ENCODE assay signal across 25 mouse cellular contexts in genomic region chr17:45386986-45387385, GRCm38 (mm10). TPM values are rescaled to one million over a fixed set of nuclear protein-coding genes. Genes with fewer than 3 reads are reported as not detected.
DNase-seq lines count a peak whose midpoint lies in the region; ATAC-seq lines count a peak whose summit lies in the region.
"Had no signal": no experiment of that assay in that cellular context is flagged by ENCODE, and none has a peak within 500 bp of the region (broad histone marks: within the 10 kb centered on the region; RNA-seq: fewer than 3 reads in every experiment).

No protein-coding gene starts in this region.

- no peak for ATAC-seq in megakaryocyte, adult 5-6 weeks (ENCODE audit: poor library complexity, severe bottlenecking)
- ATAC-seq: forebrain, embryonic 13.5 days; forebrain, embryonic 16.5 days; hindbrain, embryonic 16.5 days had no signal

- peak; percentile 36 for DNase-seq in kidney, adult 11 months
- no peak for DNase-seq in kidney, postnatal 4 days
- DNase-seq in kidney, adult 8-10 months: peak; percentile 41 to 55
- DNase-seq in kidney, postnatal 10 days: no peak
- DNase-seq in kidney, postnatal 36 days: peak; percentile 56 to 75
- DNase-seq in left cerebral cortex, adult 11 months (ENCODE audit: low spot score): no peak
- DNase-seq: adrenal gland, adult 2 months; adrenal gland, postnatal 14 days; B cell, adult 2 months; cerebellum, adult 11 months; cerebellum, adult 8-10 months; cerebellum, postnatal 10 days; cerebellum, postnatal 36 days; gastrocnemius, postnatal 10 days; gastrocnemius, postnatal 36 days; heart, postnatal 36 days had no signal

- H3K4me3 ChIP-seq in megakaryocyte, embryonic 14.5 days (replicated peaks): peak overlapping the region; percentile 5
- H3K4me3 ChIP-seq: forebrain, embryonic 10.5 days; forebrain, embryonic 13.5 days; hindbrain, embryonic 10.5 days; hindbrain, embryonic 13.5 days had no signal

- H3K9me3 ChIP-seq in megakaryocyte, embryonic 14.5 days: peaks cover 5% of the 10 kb centered on the region; the same call in 1 of the 2 replicates
- H3K9me3 ChIP-seq: forebrain, embryonic 10.5 days; forebrain, embryonic 13.5 days; hindbrain, embryonic 10.5 days; hindbrain, embryonic 13.5 days had no signal

- peaks cover 37% of the 10 kb centered on the region for H3K4me1 ChIP-seq in megakaryocyte, embryonic 14.5 days
- H3K4me1 ChIP-seq: forebrain, embryonic 10.5 days; forebrain, embryonic 13.5 days; hindbrain, embryonic 10.5 days; hindbrain, embryonic 13.5 days had no signal

- peaks cover 80% of the 10 kb centered on the region for H3K36me3 ChIP-seq in megakaryocyte, embryonic 14.5 days (replicated peaks; ENCODE audit: low read length)

- no peaks in the 10 kb centered on the region for H3K27me3 ChIP-seq in megakaryocyte, embryonic 14.5 days (replicated peaks)
- H3K27me3 ChIP-seq: CH12.LX; forebrain, embryonic 13.5 days; hindbrain, embryonic 13.5 days had no signal

RNA-seq across cellular contexts. Expression of gene Cdc5l, which starts 46.6 kb away (rescaled TPM):
- 2.4 and 5.3 TPM in 2 replicates for polyA plus RNA-seq in megakaryocyte, embryonic 14.5 days (2012; ENCODE audit: insufficient read depth, low replicate concordance)
- total RNA-seq in megakaryocyte, adult 5-6 weeks (2015): 58.1 and 60.7 TPM in 2 replicates
- total RNA-seq in megakaryocyte, adult 5-6 weeks (2017): 106 and 112 TPM in 2 replicates

Comparison
In these comparisons a context has a peak if more than half of its experiments do, and no peak if none do; other contexts are left out.
1. DNase-seq: peak in kidney, adult 11 months (single experiment), kidney, adult 8-10 months (2 of 2) and kidney, postnatal 36 days (2 of 2); none in kidney, postnatal 4 days (0 of 2), kidney, postnatal 10 days (single experiment) and left cerebral cortex, adult 11 months (single experiment).